Comparison of ENCODE assay signal across 9 mouse cellular contexts in genomic region chr1:130716218-130716512, GRCm38 (mm10). TPM values are rescaled to one million over a fixed set of nuclear protein-coding genes. Genes with fewer than 3 reads are reported as not detected.
DNase-seq lines count a peak whose midpoint lies in the region; ATAC-seq and TF ChIP-seq lines count a peak whose summit lies in the region.
"Had no signal": no experiment of that assay in that cellular context is flagged by ENCODE, and none has a peak within 500 bp of the region (broad histone marks: within the 10 kb centered on the region; RNA-seq: fewer than 3 reads in every experiment).

No protein-coding gene starts in this region.

- DNase-seq in heart, postnatal 14 days, result no peak
- DNase-seq in ES-E14 (ENCODE audit: low read depth, low spot score), result no peak
- no peak for DNase-seq in adrenal gland, adult 2 months
- DNase-seq in embryo, embryonic 10.5 days (ENCODE audit: low spot score), result no peak

- peak overlapping the region; percentile 89 for H3K27ac ChIP-seq in heart, embryonic 12.5 days (ENCODE audit: poor library complexity, severe bottlenecking)
- H3K27ac ChIP-seq in ES-E14 (ENCODE audit: insufficient read depth, low read depth, low read length, poor library complexity, severe bottlenecking) (no peak overlapping the region), macrophage (peak overlapping the region; percentile 70)

- intact Hi-C loops in heart, postnatal 14 days (cut with DNase I), result loop anchor here (2.0 kb wide), 1 partner anchor 69 kb away; no protein-coding TSS in a partner anchor

- H3K36me3 ChIP-seq in heart, embryonic 12.5 days, result peaks cover 9% of the 10 kb centered on the region
- H3K36me3 ChIP-seq in ES-E14 (ENCODE audit: control insufficient read depth, insufficient read depth, low read length, poor library complexity, severe bottlenecking) (no peaks in the 10 kb centered on the region; the same call in 1 of the 2 replicates), macrophage (ENCODE audit: inconsistent target) (0 out of 2 replicates have a peak, but pooled peaks cover 4% of the 10 kb centered on the region)

- H3K4me3 ChIP-seq in heart, embryonic 12.5 days, result peak overlapping the region; percentile 90
- H3K4me3 ChIP-seq in ES-E14 (ENCODE audit: insufficient read depth in 1 of 2, low read depth in 1 of 2, low read length in 2 of 2, poor library complexity in 1 of 2, severe bottlenecking in 1 of 2), result peak overlapping the region; percentile 82 to 90
- peak overlapping the region; percentile 95 for H3K4me3 ChIP-seq in macrophage (ENCODE audit: inconsistent target)

- peaks cover 37% of the 10 kb centered on the region for H3K79me2 ChIP-seq in macrophage (ENCODE audit: inconsistent target)

- H3K9me3 ChIP-seq in heart, embryonic 12.5 days (replicated peaks), result no peaks in the 10 kb centered on the region
- H3K9me3 ChIP-seq in ES-E14 (ENCODE audit: control insufficient read depth, insufficient read depth, low read depth, low read length), result no peaks in the 10 kb centered on the region

- ATAC-seq in heart, embryonic 12.5 days (ENCODE audit: insufficient number of reproducible peaks, low FRiP score), result peak; percentile 5; the same call in 1 of the 2 replicates
- ATAC-seq in granulocyte monocyte progenitor cell, adult 5-6 weeks (replicated peaks; ENCODE audit: poor library complexity, severe bottlenecking), result peak; percentile 2
- ATAC-seq in activated CD4-positive, CD25-positive, alpha-beta regulatory T cell, adult 4 months, result no peak

- H3K4me1 ChIP-seq in heart, embryonic 12.5 days (replicated peaks), result peaks cover 17% of the 10 kb centered on the region; the same call in 1 of the 2 replicates
- peaks cover 0 to 2% of the 10 kb centered on the region in 2 experiments; a peak in 1 of 4 replicates for H3K4me1 ChIP-seq in ES-E14 (ENCODE audit: control insufficient read depth in 2 of 2, insufficient read depth in 2 of 2, low read length in 2 of 2, poor library complexity in 1 of 2)

- H3K9ac ChIP-seq in heart, embryonic 12.5 days, result peak overlapping the region; percentile 91
- peak overlapping the region; percentile 91 for H3K9ac ChIP-seq in ES-E14 (ENCODE audit: insufficient read depth, low read depth, low read length, poor library complexity, severe bottlenecking)

- peak overlapping the region; percentile 99 for H3K4me2 ChIP-seq in heart, embryonic 12.5 days

- whole genome bisulfite sequencing in heart, embryonic 12.5 days, result 0% methylated on average over 3 of the region's 3 CpGs
- 0% methylated on average over 3 of the region's 3 CpGs for WGBS in macrophage (ENCODE audit: missing documents)

- in situ Hi-C loops in ES-E14 (cut with MboI; ENCODE audit: low sequenced_read_pairs in 2 of 2, unreplicated experiment in 2 of 2), result no loop called here

- H3K27me3 ChIP-seq in heart, embryonic 12.5 days (replicated peaks), result 0 out of 2 replicates have a peak, but pooled peaks cover 5% of the 10 kb centered on the region

TF ChIP-seq in ES-E14, 5 proteins besides CTCF, POLR2A, EP300 and RAD21:
- TF ChIP-seq ZNF384 (IDR thresholded peaks at IDR 0.05; ENCODE audit: low read depth, low read length), result no peak
- TF ChIP-seq CHD2 (IDR thresholded peaks at IDR 0.05; ENCODE audit: low read depth, low read length), result no peak
- TF ChIP-seq HCFC1 (IDR thresholded peaks at IDR 0.05; ENCODE audit: borderline replicate concordance, insufficient read depth, low read length), result no peak
- TF ChIP-seq MAFK (IDR thresholded peaks at IDR 0.05; ENCODE audit: insufficient read depth, low read depth, low read length), result no peak
- no peak for TF ChIP-seq ZC3H11A (IDR thresholded peaks at IDR 0.05; ENCODE audit: borderline replicate concordance, low read depth, low read length)

RNA-seq across cellular contexts. Expression of gene Gm29427, which starts 0.6 kb away (rescaled TPM):
- not detected in 2 replicates for polyA plus RNA-seq in heart, embryonic 12.5 days (2016; fragmentation: Nextera tagmentation; extraction: Ambion mirVana)
- not detected for total RNA-seq in heart, postnatal 14 days (2021)
- 0.18 TPM in 1 of 2 replicates, not detected in the other for total RNA-seq in ES-E14 (2012; rRNA removed)
- total RNA-seq in granulocyte monocyte progenitor cell, adult 5-6 weeks (2014; fragmentation: Nextera tagmentation), result not detected in 2 replicates
- not detected in 2 replicates for total RNA-seq in granulocyte monocyte progenitor cell, adult 5-6 weeks (2017)
- total RNA-seq in macrophage (2018; cell fraction: chromatin; rRNA removed), result under 1 TPM in 1 of 26 experiments, not detected in 25; 0.45 TPM
- total RNA-seq in macrophage (2018; cell fraction: cytosol; rRNA removed), result under 1 TPM in 1 of 26 experiments, not detected in 25; 0.05 TPM
- total RNA-seq in macrophage (2018; cell fraction: nucleus; rRNA removed), result not detected
- polyA plus RNA-seq in macrophage (2018), result 0.13 TPM in 1 of 3 replicates, not detected in the others
- not detected for total RNA-seq in adrenal gland, adult 2 months (2021)
- polyA plus RNA-seq in adrenal gland, adult 2 months (2012; rRNA removed), result not detected in 2 replicates
- not detected for polyA plus RNA-seq in activated CD4-positive, CD25-positive, alpha-beta regulatory T cell, adult 4 months (2017; shearing (Covaris generic))
- total RNA-seq: hematopoietic stem cell, adult 5-6 weeks had no signal

RNA-seq across cellular contexts. Expression of gene Yod1, which starts 1.0 kb away (rescaled TPM):
- 8.8 and 9.9 TPM in 2 replicates for polyA plus RNA-seq in heart, embryonic 12.5 days (2016; fragmentation: Nextera tagmentation; extraction: Ambion mirVana)
- 1 to 10 TPM; 6.3 to 6.6 TPM for total RNA-seq in heart, postnatal 14 days (2021)
- total RNA-seq in ES-E14 (2012; rRNA removed), result 3.6 and 4.5 TPM in 2 replicates
- total RNA-seq in granulocyte monocyte progenitor cell, adult 5-6 weeks (2014; fragmentation: Nextera tagmentation), result 6.4 and 8.0 TPM in 2 replicates
- 6.7 and 7.8 TPM in 2 replicates for total RNA-seq in granulocyte monocyte progenitor cell, adult 5-6 weeks (2017)
- total RNA-seq in macrophage (2018; cell fraction: chromatin; rRNA removed), result 10 to 100 TPM in 14 of 26 experiments, 1 to 10 TPM in 12; 3.7 to 26.4 (median 10.9) TPM
- total RNA-seq in macrophage (2018; cell fraction: cytosol; rRNA removed), result 1 to 10 TPM; 2.1 to 6.0 (median 4.2) TPM
- 10 to 100 TPM in 13 of 26 experiments, 1 to 10 TPM in 13; 4.8 to 31.6 (median 9.7) TPM for total RNA-seq in macrophage (2018; cell fraction: nucleus; rRNA removed)
- 2.8 to 3.3 TPM (median 3.0 TPM) in 3 replicates for polyA plus RNA-seq in macrophage (2018)
- total RNA-seq in adrenal gland, adult 2 months (2021), result 10 to 100 TPM in 1 of 2 experiments, 1 to 10 TPM in 1; 9.5 to 10.6 TPM
- 1.9 and 2.1 TPM in 2 replicates for polyA plus RNA-seq in adrenal gland, adult 2 months (2012; rRNA removed)
- 10 to 100 TPM; 19.3 to 20.3 TPM for polyA plus RNA-seq in activated CD4-positive, CD25-positive, alpha-beta regulatory T cell, adult 4 months (2017; shearing (Covaris generic))

RNA-seq across cellular contexts. Expression of gene Pfkfb2, which starts 12.9 kb away (rescaled TPM):
- 8.4 and 9.0 TPM in 2 replicates for polyA plus RNA-seq in heart, embryonic 12.5 days (2016; fragmentation: Nextera tagmentation; extraction: Ambion mirVana)
- 10 to 100 TPM; 65.7 to 70.8 TPM for total RNA-seq in heart, postnatal 14 days (2021)
- total RNA-seq in ES-E14 (2012; rRNA removed), result 10.0 and 12.1 TPM in 2 replicates
- total RNA-seq in granulocyte monocyte progenitor cell, adult 5-6 weeks (2014; fragmentation: Nextera tagmentation), result 6.6 and 9.1 TPM in 2 replicates
- total RNA-seq in granulocyte monocyte progenitor cell, adult 5-6 weeks (2017), result 13.9 and 15.7 TPM in 2 replicates
- total RNA-seq in macrophage (2018; cell fraction: chromatin; rRNA removed), result 10 to 100 TPM in 25 of 26 experiments, 1 to 10 TPM in 1; 9.7 to 94.9 (median 55.3) TPM
- total RNA-seq in macrophage (2018; cell fraction: cytosol; rRNA removed), result 10 to 100 TPM in 17 of 26 experiments, 1 to 10 TPM in 9; 6.3 to 13.0 (median 10.9) TPM
- 10 to 100 TPM in 25 of 26 experiments, 1 to 10 TPM in 1; 8.3 to 58.3 (median 30.4) TPM for total RNA-seq in macrophage (2018; cell fraction: nucleus; rRNA removed)
- 6.0 to 10.1 TPM (median 7.7 TPM) in 3 replicates for polyA plus RNA-seq in macrophage (2018)
- 10 to 100 TPM; 26.1 to 35.5 TPM for total RNA-seq in adrenal gland, adult 2 months (2021)
- polyA plus RNA-seq in adrenal gland, adult 2 months (2012; rRNA removed), result 5.8 and 5.9 TPM in 2 replicates
- 1 to 10 TPM; 2.7 to 3.9 TPM for polyA plus RNA-seq in activated CD4-positive, CD25-positive, alpha-beta regulatory T cell, adult 4 months (2017; shearing (Covaris generic))

RNA-seq across cellular contexts. Expression of gene AA986860, which starts 15.6 kb away (rescaled TPM):
- 0.68 and 0.82 TPM in 2 replicates for polyA plus RNA-seq in heart, embryonic 12.5 days (2016; fragmentation: Nextera tagmentation; extraction: Ambion mirVana)
- under 1 TPM; 0.57 to 0.73 TPM for total RNA-seq in heart, postnatal 14 days (2021)
- total RNA-seq in ES-E14 (2012; rRNA removed), result 0.53 and 1.1 TPM in 2 replicates
- 0.09 and 0.88 TPM in 2 replicates for total RNA-seq in granulocyte monocyte progenitor cell, adult 5-6 weeks (2014; fragmentation: Nextera tagmentation)
- not detected in 2 replicates for total RNA-seq in granulocyte monocyte progenitor cell, adult 5-6 weeks (2017)
- 1 to 10 TPM in 15 of 26 experiments, under 1 TPM in 8, not detected in 3; 0.34 to 4.0 (median 1.4) TPM for total RNA-seq in macrophage (2018; cell fraction: chromatin; rRNA removed)
- under 1 TPM; 0.12 to 0.88 (median 0.40) TPM for total RNA-seq in macrophage (2018; cell fraction: cytosol; rRNA removed)
- 1 to 10 TPM in 11 of 26 experiments, under 1 TPM in 13, not detected in 2; 0.20 to 1.9 (median 0.94) TPM for total RNA-seq in macrophage (2018; cell fraction: nucleus; rRNA removed)
- 0.35 to 0.75 TPM (median 0.52 TPM) in 3 replicates for polyA plus RNA-seq in macrophage (2018)
- total RNA-seq in adrenal gland, adult 2 months (2021), result 1 to 10 TPM; 3.1 to 6.8 TPM
- 1.8 and 3.7 TPM in 2 replicates for polyA plus RNA-seq in adrenal gland, adult 2 months (2012; rRNA removed)
- under 1 TPM; 0.25 to 0.34 TPM for polyA plus RNA-seq in activated CD4-positive, CD25-positive, alpha-beta regulatory T cell, adult 4 months (2017; shearing (Covaris generic))

RNA-seq across cellular contexts. Expression of gene C4bp, which starts 54.7 kb away (rescaled TPM):
- not detected in 2 replicates for polyA plus RNA-seq in heart, embryonic 12.5 days (2016; fragmentation: Nextera tagmentation; extraction: Ambion mirVana)
- not detected for total RNA-seq in heart, postnatal 14 days (2021)
- not detected in 2 replicates for total RNA-seq in ES-E14 (2012; rRNA removed)
- not detected in 2 replicates for total RNA-seq in granulocyte monocyte progenitor cell, adult 5-6 weeks (2014; fragmentation: Nextera tagmentation)
- total RNA-seq in granulocyte monocyte progenitor cell, adult 5-6 weeks (2017), result not detected in 2 replicates
- total RNA-seq in macrophage (2018; cell fraction: chromatin; rRNA removed), result not detected
- not detected for total RNA-seq in macrophage (2018; cell fraction: cytosol; rRNA removed)
- total RNA-seq in macrophage (2018; cell fraction: nucleus; rRNA removed), result not detected
- not detected in 3 replicates for polyA plus RNA-seq in macrophage (2018)
- total RNA-seq in adrenal gland, adult 2 months (2021), result under 1 TPM in 1 of 2 experiments, not detected in 1; 0.69 TPM
- polyA plus RNA-seq in adrenal gland, adult 2 months (2012; rRNA removed), result 0.03 TPM in 1 of 2 replicates, not detected in the other
- polyA plus RNA-seq in activated CD4-positive, CD25-positive, alpha-beta regulatory T cell, adult 4 months (2017; shearing (Covaris generic)), result not detected
- total RNA-seq: hematopoietic stem cell, adult 5-6 weeks had no signal
